Mouse (Mus musculus) v-Abl transformed pro-B cells (cell line): Measurements from ENCODE around the gene Gm20388.

ENCODE experiments used
- in situ Hi-C, 2 experiments: fragments of 400-800 bp; cut with MboI; formaldehyde crosslinking; loops; one replicate each; pipeline ENCODE4 v1.15.1; 2025; ENCODE audit not compliant: unreplicated experiment in 2 of 2

Gm20388 gene

GRCm38 (mm10) chr8:120565151-120565711 lies 654.6 kb downstream of the Gm20388 start:
- in situ Hi-C loops, result no loop called here

GRCm38 (mm10) chr8:120566681-120567080 lies 656.0 kb downstream of the Gm20388 start:
- in situ Hi-C loops, result no loop called here

- in situ Hi-C loops, result no loop called here
Measured at GRCm38 (mm10) chr8:120567731-120568130, 657.1 kb downstream of the Gm20388 start.

GRCm38 (mm10) chr8:120568164-120568798 lies 657.6 kb downstream of the Gm20388 start:
- in situ Hi-C loops, result no loop called here

GRCm38 (mm10) chr8:120569123-120569522 lies 658.5 kb downstream of the Gm20388 start:
- in situ Hi-C loops, result no loop called here

- in situ Hi-C loops, result loop anchor here (5.0 kb wide), 1 partner anchor 33 kb away; no protein-coding TSS in a partner anchor
Measured at GRCm38 (mm10) chr8:120569939-120570715, 659.5 kb downstream of the Gm20388 start.

GRCm38 (mm10) chr8:120571561-120571960 lies 660.9 kb downstream of the Gm20388 start:
- in situ Hi-C loops, result loop anchor here (5.0 kb wide), 1 partner anchor 34 kb away; no protein-coding TSS in a partner anchor

- in situ Hi-C loops, result loop anchor here (5.0 kb wide), 1 partner anchor 35 kb away; no protein-coding TSS in a partner anchor
Measured at GRCm38 (mm10) chr8:120572534-120572933, 661.9 kb downstream of the Gm20388 start.

- in situ Hi-C loops, result loop anchor here (5.0 kb wide), 1 partner anchor 37 kb away; no protein-coding TSS in a partner anchor
Measured at GRCm38 (mm10) chr8:120573866-120574265, 663.2 kb downstream of the Gm20388 start.

GRCm38 (mm10) chr8:120574941-120575340 lies 664.3 kb downstream of the Gm20388 start:
- in situ Hi-C loops, result loop anchor here (5.0 kb wide), 2 partner anchors 38 to 88 kb away; no protein-coding TSS in a partner anchor

GRCm38 (mm10) chr8:120575801-120576200 lies 665.2 kb downstream of the Gm20388 start:
- in situ Hi-C loops, result loop anchor here in 1 of 2 experiments (5.0 kb wide), 1 partner anchor 88 kb away; no protein-coding TSS in a partner anchor

- in situ Hi-C loops, result loop anchor here in 1 of 2 experiments (5.0 kb wide), 1 partner anchor 91 kb away; no protein-coding TSS in a partner anchor
Measured at GRCm38 (mm10) chr8:120577821-120578220, 667.2 kb downstream of the Gm20388 start.

- in situ Hi-C loops, result no loop called here
Measured at GRCm38 (mm10) chr8:120580336-120581000, 669.8 kb downstream of the Gm20388 start.

- in situ Hi-C loops, result no loop called here
Measured at GRCm38 (mm10) chr8:120581329-120581728, 670.7 kb downstream of the Gm20388 start.

GRCm38 (mm10) chr8:120581811-120582210 lies 671.2 kb downstream of the Gm20388 start:
- in situ Hi-C loops, result no loop called here

- in situ Hi-C loops, result no loop called here
Measured at GRCm38 (mm10) chr8:120585521-120585920, 674.9 kb downstream of the Gm20388 start.

- in situ Hi-C loops, result no loop called here
Measured at GRCm38 (mm10) chr8:120588908-120589771, 678.5 kb downstream of the Gm20388 start, which contains the start of gene Gins2. Gins2 (minus strand) TSS chr8:120589304.

GRCm38 (mm10) chr8:120589921-120590320 lies 679.3 kb downstream of the Gm20388 start:
- in situ Hi-C loops, result loop anchor here in 1 of 2 experiments (10.0 kb wide), 2 partner anchors 55 to 185 kb away; no protein-coding TSS in a partner anchor

GRCm38 (mm10) chr8:120591587-120592292 lies 681.1 kb downstream of the Gm20388 start:
- in situ Hi-C loops, result loop anchor here in 1 of 2 experiments (10.0 kb wide), 2 partner anchors 57 to 187 kb away; no protein-coding TSS in a partner anchor
